ENCODE assay signal across 8 mouse cellular contexts in the genomic region with DNA sequence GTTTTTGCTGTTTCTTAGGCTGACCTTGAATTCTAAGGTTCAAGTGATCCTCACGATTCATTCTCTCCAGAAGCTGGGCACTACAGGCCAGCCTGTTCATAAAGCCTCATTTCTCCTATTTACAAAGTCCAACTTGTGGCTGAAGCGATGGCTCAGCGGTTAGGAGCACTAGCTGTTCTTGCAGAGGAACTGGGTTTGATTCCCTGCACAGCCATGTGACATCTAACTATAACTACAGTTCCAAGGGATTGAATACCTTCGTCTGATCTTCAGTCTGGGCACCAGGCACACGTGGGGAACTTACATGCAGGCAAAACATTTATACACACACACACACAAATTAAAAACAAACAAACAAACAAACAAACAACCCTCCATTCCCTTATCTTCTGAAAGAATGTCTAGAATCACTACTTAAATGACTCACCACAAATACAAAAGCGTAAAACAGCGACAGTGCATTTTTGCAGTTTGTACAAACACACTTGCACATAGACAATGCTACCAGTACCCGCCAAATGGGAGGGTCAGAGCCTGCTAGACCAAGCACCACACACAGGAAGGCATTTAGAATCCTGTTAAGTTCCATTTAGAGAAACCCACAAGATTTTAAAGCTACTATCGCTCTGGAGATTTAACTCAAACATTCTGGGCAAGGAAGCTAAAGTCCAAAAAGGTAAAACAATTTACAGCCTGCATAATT. TPM values are rescaled to one million over a fixed set of nuclear protein-coding genes. Genes with fewer than 3 reads are reported as not detected.
A peak's percentile ranks its signal among the peaks of the same experiment; 100 is the strongest.
DNase-seq lines count a peak whose midpoint lies in the region; ATAC-seq and TF ChIP-seq lines count a peak whose summit lies in the region.

No protein-coding gene starts in this region.

- no peaks in the 10 kb centered on the region for H3K36me3 ChIP-seq in heart, embryonic 14.5 days (ENCODE audit: control insufficient read depth, insufficient read depth, low read length)
- H3K36me3 ChIP-seq in G1E (replicated peaks) = no peaks in the 10 kb centered on the region
- no peaks in the 10 kb centered on the region for H3K36me3 ChIP-seq in hindbrain, embryonic 11.5 days (ENCODE audit: control insufficient read depth, insufficient read depth, low read length)
- H3K36me3 ChIP-seq in midbrain, embryonic 11.5 days (ENCODE audit: control insufficient read depth, insufficient read depth, low read length) = no peaks in the 10 kb centered on the region

- no peaks in the 10 kb centered on the region for H3K27me3 ChIP-seq in heart, embryonic 14.5 days (ENCODE audit: control insufficient read depth, insufficient read depth, low read length)
- H3K27me3 ChIP-seq in G1E (ENCODE audit: insufficient read depth, low read length) = peaks cover 2% of the 10 kb centered on the region; the same call in 1 of the 2 replicates
- no peaks in the 10 kb centered on the region for H3K27me3 ChIP-seq in hindbrain, embryonic 11.5 days (ENCODE audit: control insufficient read depth, insufficient read depth, low read length)
- H3K27me3 ChIP-seq in midbrain, embryonic 11.5 days (ENCODE audit: control insufficient read depth, insufficient read depth, low read length) = no peaks in the 10 kb centered on the region

- intact Hi-C loops in heart, postnatal 25 days (cut with DNase I) = loop anchor here (5.0 kb wide), 3 partner anchors 92 to 218 kb away; partner anchors contain the start of genes Fkbp14, Nod1 and Plekha8

- no peak overlapping the region for H3K4me3 ChIP-seq in heart, embryonic 14.5 days (ENCODE audit: control insufficient read depth in 1 of 2, insufficient read depth in 1 of 2, low read depth in 1 of 2, low read length in 2 of 2)
- peak overlapping the region; percentile 85; the same call in 1 of the 2 replicates for H3K4me3 ChIP-seq in G1E (ENCODE audit: low read depth, low read length)
- no peak overlapping the region for H3K4me3 ChIP-seq in hindbrain, embryonic 11.5 days (ENCODE audit: low read depth, low read length)
- H3K4me3 ChIP-seq in midbrain, embryonic 11.5 days (ENCODE audit: low read depth, low read length) = no peak overlapping the region

- peak overlapping the region; percentile 48 to 60; a peak in 1 of 4 replicates for H3K27ac ChIP-seq in heart, embryonic 14.5 days (replicated peaks in 1 of 2; ENCODE audit: control insufficient read depth in 1 of 2, insufficient read depth in 1 of 2, low read depth in 2 of 2, low read length in 2 of 2)
- no peak overlapping the region for H3K27ac ChIP-seq in hindbrain, embryonic 11.5 days (ENCODE audit: low read depth, low read length)
- H3K27ac ChIP-seq in midbrain, embryonic 11.5 days (ENCODE audit: low read depth, low read length) = no peak overlapping the region

- H3K9me3 ChIP-seq in heart, embryonic 14.5 days (ENCODE audit: control insufficient read depth, low read length) = no peaks in the 10 kb centered on the region
- no peaks in the 10 kb centered on the region for H3K9me3 ChIP-seq in G1E (replicated peaks)
- H3K9me3 ChIP-seq in hindbrain, embryonic 11.5 days (ENCODE audit: control insufficient read depth, low read length) = no peaks in the 10 kb centered on the region
- H3K9me3 ChIP-seq in midbrain, embryonic 11.5 days (ENCODE audit: control insufficient read depth, low read length) = no peaks in the 10 kb centered on the region

- ATAC-seq in heart, embryonic 14.5 days (ENCODE audit: insufficient number of reproducible peaks, insufficient read depth, low FRiP score, low read depth) = no peak
- no peak for ATAC-seq in G1E (ENCODE audit: extremely low read depth, insufficient number of reproducible peaks, low FRiP score, poor library complexity, severe bottlenecking)
- ATAC-seq in hindbrain, embryonic 11.5 days (ENCODE audit: low FRiP score) = no peak
- ATAC-seq in midbrain, embryonic 11.5 days (ENCODE audit: low FRiP score) = no peak

- WGBS in heart, embryonic 14.5 days = 76% methylated on average over 9 of the region's 9 CpGs
- WGBS in hindbrain, embryonic 11.5 days = 80% methylated on average over 9 of the region's 9 CpGs
- 81% methylated on average over 9 of the region's 9 CpGs for WGBS in midbrain, embryonic 11.5 days

- peaks cover 11 to 36% of the 10 kb centered on the region in 2 experiments for H3K4me1 ChIP-seq in heart, embryonic 14.5 days (ENCODE audit: control insufficient read depth in 2 of 2, insufficient read depth in 2 of 2, low read length in 2 of 2)
- peaks cover 30% of the 10 kb centered on the region for H3K4me1 ChIP-seq in G1E (ENCODE audit: insufficient read depth, low read depth, low read length)
- no peaks in the 10 kb centered on the region for H3K4me1 ChIP-seq in hindbrain, embryonic 11.5 days (replicated peaks; ENCODE audit: control insufficient read depth, insufficient read depth, low read length)
- peaks cover 15% of the 10 kb centered on the region for H3K4me1 ChIP-seq in midbrain, embryonic 11.5 days (ENCODE audit: control insufficient read depth, insufficient read depth, low read length)

- H3K4me2 ChIP-seq in heart, embryonic 14.5 days (ENCODE audit: low read length) = peak overlapping the region; percentile 70
- H3K4me2 ChIP-seq in hindbrain, embryonic 11.5 days (replicated peaks; ENCODE audit: low read depth, low read length) = peak overlapping the region; percentile 55; the same call in 1 of the 2 replicates
- H3K4me2 ChIP-seq in midbrain, embryonic 11.5 days = no peak overlapping the region; the same call in 1 of the 2 replicates

- no peak for DNase-seq in heart, postnatal 25 days (ENCODE audit: low spot score)
- no peak for DNase-seq in G1E (ENCODE audit: low spot score)
- no peak for DNase-seq in hindbrain, embryonic 11.5 days (ENCODE audit: low spot score)
- DNase-seq in midbrain, embryonic 11.5 days (ENCODE audit: low spot score, missing footprints) = peak; percentile 77
- DNase-seq in layer of hippocampus, adult 9-10 months (ENCODE audit: low spot score) = no peak
- no peak for DNase-seq in gastrocnemius, adult 18-20 months (ENCODE audit: low spot score)
- DNase-seq in urinary bladder, postnatal 10 days (ENCODE audit: low spot score) = no peak

- no peak for TF ChIP-seq CTCF in G1E (IDR thresholded peaks at IDR 0.05; ENCODE audit: low read depth, low read length)

- no peak overlapping the region; the same call in 1 of the 2 replicates for H3K9ac ChIP-seq in heart, embryonic 14.5 days (ENCODE audit: low read length)
- 0 out of 2 replicates have a peak overlapping the region, but pooled peaks have one; percentile 19 for H3K9ac ChIP-seq in hindbrain, embryonic 11.5 days (ENCODE audit: low read depth, low read length)
- H3K9ac ChIP-seq in midbrain, embryonic 11.5 days (ENCODE audit: low read length) = no peak overlapping the region

RNA-seq across cellular contexts. Expression of gene Znrf2, which starts 1.1 kb away (rescaled TPM):
- polyA plus RNA-seq in heart, embryonic 14.5 days (2014; fragmentation: Nextera tagmentation; extraction: Ambion mirVana) = 3.8 TPM in 2 replicates
- total RNA-seq in heart, postnatal 25 days (2021) = 10 to 100 TPM; 17.2 to 17.6 TPM
- total RNA-seq in G1E (2014; fragmentation: Nextera tagmentation) (39.5 and 41.1 TPM in 2 replicates), G1E (2017) (45.2 and 49.4 TPM in 2 replicates)
- polyA plus RNA-seq in G1E (2012) = 20.3 and 36.6 TPM in 2 replicates
- polyA plus RNA-seq in hindbrain, embryonic 11.5 days (2014; fragmentation: Nextera tagmentation; extraction: Ambion mirVana) = 3.2 and 3.6 TPM in 2 replicates
- 2.9 and 3.5 TPM in 2 replicates for polyA plus RNA-seq in midbrain, embryonic 11.5 days (2014; fragmentation: Nextera tagmentation; extraction: Ambion mirVana)
- total RNA-seq in gastrocnemius, adult 18-20 months (2021) = 10 to 100 TPM; 13.1 to 16.3 TPM

Comparison
In these comparisons a context has a peak if more than half of its experiments do, and no peak if none do; other contexts are left out.
1. H3K27ac ChIP-seq: peak in heart, embryonic 14.5 days (2 of 2); none in hindbrain, embryonic 11.5 days (single experiment) and midbrain, embryonic 11.5 days (single experiment).